Mouse (Mus musculus): ENCODE measurements around the gene Gsx2. TPM values are rescaled to one million over a fixed set of nuclear protein-coding genes. Genes with fewer than 3 reads are reported as not detected.

The Gsx2 gene
- polyA plus RNA-seq, 1 experiment, result not detected

DNA sequence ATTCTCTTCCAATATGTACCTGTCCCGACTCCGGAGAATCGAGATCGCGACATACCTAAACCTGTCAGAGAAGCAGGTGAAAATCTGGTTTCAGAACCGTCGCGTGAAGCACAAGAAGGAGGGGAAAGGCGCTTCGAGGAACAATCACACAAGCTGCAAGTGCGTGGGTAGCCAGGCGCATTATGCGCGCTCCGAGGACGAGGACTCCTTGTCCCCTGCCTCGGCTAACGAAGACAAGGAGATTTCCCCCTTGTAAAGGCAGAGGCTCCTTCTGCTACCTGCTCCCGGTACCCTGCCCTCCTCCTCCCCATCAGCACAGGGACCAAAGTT, 1.6 kb downstream of the Gsx2 start:
- Histone ChIP-seq H3K27me3 (ENCODE audit: control insufficient read depth, insufficient read depth, low read length) (peaks cover 5% of the 10 kb centered on the region; the same call in 1 of the 2 replicates), H3K4me3 (ENCODE audit: control insufficient read depth, low read depth, low read length) (no peak overlapping the region), H3K27ac (ENCODE audit: control insufficient read depth, insufficient read depth, low read depth, low read length) (no peak overlapping the region), H3K4me1 (ENCODE audit: control insufficient read depth, insufficient read depth, low read length) (peaks cover 8% of the 10 kb centered on the region), H3K36me3 (ENCODE audit: control insufficient read depth, insufficient read depth, low read length) (no peaks in the 10 kb centered on the region)
- TF ChIP-seq CTCF (IDR thresholded peaks at IDR 0.05; ENCODE audit: control insufficient read depth, insufficient read depth, insufficient replicate concordance, low read depth, low read length) (no peak), POLR2A (IDR thresholded peaks at IDR 0.05; ENCODE audit: control insufficient read depth, low read depth, low read length) (no peak)

DNA sequence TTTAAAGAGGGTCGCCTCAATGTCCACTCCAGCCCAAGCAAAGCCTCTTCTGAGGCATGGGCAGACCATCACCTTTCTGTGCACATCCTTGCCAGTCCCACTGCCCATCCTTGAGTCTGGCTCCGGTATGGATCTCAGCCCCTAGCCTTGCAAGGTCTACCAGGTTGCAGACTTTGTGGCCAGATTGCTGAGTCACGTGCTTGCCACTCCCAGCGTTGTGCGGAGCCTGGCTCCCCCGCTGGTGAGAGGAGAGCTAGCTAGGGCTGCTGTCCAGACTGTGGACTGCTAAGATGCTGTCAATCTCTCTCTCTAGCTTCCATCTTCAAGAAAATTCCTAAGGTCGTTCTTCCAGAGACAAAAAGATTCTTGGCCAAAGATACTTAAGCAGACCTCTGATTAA, 4.2 kb downstream of the Gsx2 start:
- no peak for TF ChIP-seq POLR2A (IDR thresholded peaks at IDR 0.05; ENCODE audit: control insufficient read depth, low read depth, low read length)
- no peak for TF ChIP-seq CTCF (IDR thresholded peaks at IDR 0.05; ENCODE audit: control insufficient read depth, insufficient read depth, insufficient replicate concordance, low read depth, low read length)
- H3K27ac ChIP-seq (ENCODE audit: control insufficient read depth, insufficient read depth, low read depth, low read length), result no peak overlapping the region
- H3K27me3 ChIP-seq (ENCODE audit: control insufficient read depth, insufficient read depth, low read length), result peaks cover 5% of the 10 kb centered on the region; the same call in 1 of the 2 replicates
- H3K36me3 ChIP-seq (ENCODE audit: control insufficient read depth, insufficient read depth, low read length), result no peaks in the 10 kb centered on the region
- peaks cover 12% of the 10 kb centered on the region for H3K4me1 ChIP-seq (ENCODE audit: control insufficient read depth, insufficient read depth, low read length)
- no peak overlapping the region for H3K4me3 ChIP-seq (ENCODE audit: control insufficient read depth, low read depth, low read length)

- Histone ChIP-seq H3K4me3 (ENCODE audit: control insufficient read depth, low read depth, low read length) (no peak overlapping the region), H3K27ac (ENCODE audit: control insufficient read depth, insufficient read depth, low read depth, low read length) (no peak overlapping the region), H3K36me3 (ENCODE audit: control insufficient read depth, insufficient read depth, low read length) (no peaks in the 10 kb centered on the region), H3K4me1 (ENCODE audit: control insufficient read depth, insufficient read depth, low read length) (peaks cover 9% of the 10 kb centered on the region), H3K27me3 (ENCODE audit: control insufficient read depth, insufficient read depth, low read length) (peaks cover 2% of the 10 kb centered on the region; the same call in 1 of the 2 replicates)
- no peak for TF ChIP-seq CTCF (IDR thresholded peaks at IDR 0.05; ENCODE audit: control insufficient read depth, insufficient read depth, insufficient replicate concordance, low read depth, low read length)
These were observed 7.0 kb downstream of the Gsx2 start for GRCm38 (mm10) chr5:75082439-75082838.

GRCm38 (mm10) chr5:75083061-75083460, 7.7 kb downstream of the Gsx2 start:
- Histone ChIP-seq H3K4me1 (ENCODE audit: control insufficient read depth, insufficient read depth, low read length) (peaks cover 9% of the 10 kb centered on the region), H3K27ac (ENCODE audit: control insufficient read depth, insufficient read depth, low read depth, low read length) (no peak overlapping the region), H3K27me3 (ENCODE audit: control insufficient read depth, insufficient read depth, low read length) (peaks cover 2% of the 10 kb centered on the region; the same call in 1 of the 2 replicates), H3K4me3 (ENCODE audit: control insufficient read depth, low read depth, low read length) (no peak overlapping the region), H3K36me3 (ENCODE audit: control insufficient read depth, insufficient read depth, low read length) (no peaks in the 10 kb centered on the region)
- TF ChIP-seq POLR2A (IDR thresholded peaks at IDR 0.05; ENCODE audit: control insufficient read depth, low read depth, low read length) (no peak), CTCF (IDR thresholded peaks at IDR 0.05; ENCODE audit: control insufficient read depth, insufficient read depth, insufficient replicate concordance, low read depth, low read length) (no peak)

DNA sequence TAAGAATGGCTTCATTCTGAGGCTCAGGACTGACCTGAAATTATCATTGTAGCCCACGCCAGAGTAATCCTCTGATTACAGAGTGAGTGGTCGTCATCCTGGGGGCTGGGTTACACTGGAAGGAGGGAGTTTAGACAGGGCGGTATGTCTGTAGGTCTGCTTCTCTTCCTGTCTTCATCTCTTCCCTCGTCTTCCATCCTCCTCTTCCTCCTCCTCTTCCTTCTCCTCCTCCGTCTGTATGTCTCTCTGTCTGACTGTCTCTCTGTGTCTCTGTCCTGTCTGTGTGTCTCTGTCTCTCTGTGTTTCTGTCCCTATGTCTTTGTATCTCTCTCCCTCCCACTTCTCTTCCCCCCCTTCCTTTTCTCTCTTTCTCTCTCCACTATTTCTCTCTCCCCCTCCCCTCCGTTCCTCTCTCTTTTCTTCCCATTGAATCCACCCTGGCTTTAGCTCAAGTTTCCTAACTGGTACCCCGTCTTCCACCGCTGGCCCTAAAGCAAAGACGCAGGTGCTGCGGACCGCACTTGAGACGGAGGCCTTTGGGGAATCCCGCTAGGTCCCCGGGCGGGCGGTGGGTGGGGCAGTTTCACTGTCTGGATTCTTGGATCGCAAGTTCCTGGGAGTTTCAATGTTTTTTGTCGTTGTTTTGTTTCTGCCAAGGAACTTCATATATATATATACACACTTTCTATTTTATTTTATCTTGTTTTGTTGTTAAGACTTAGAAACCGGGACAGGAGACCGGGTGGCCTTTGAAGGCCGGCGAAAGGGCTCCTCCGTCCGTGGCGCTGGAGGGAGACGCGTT, 8.4 kb downstream of the Gsx2 start:
- no peak overlapping the region for H3K27ac ChIP-seq (ENCODE audit: control insufficient read depth, insufficient read depth, low read depth, low read length)
- H3K4me3 ChIP-seq (ENCODE audit: control insufficient read depth, low read depth, low read length), result no peak overlapping the region

GRCm38 (mm10) chr5:75084393-75084870, 9.0 kb downstream of the Gsx2 start:
- Histone ChIP-seq H3K4me1 (ENCODE audit: control insufficient read depth, insufficient read depth, low read length) (peaks cover 9% of the 10 kb centered on the region), H3K4me3 (ENCODE audit: control insufficient read depth, low read depth, low read length) (no peak overlapping the region), H3K27me3 (ENCODE audit: control insufficient read depth, insufficient read depth, low read length) (peaks cover 2% of the 10 kb centered on the region; the same call in 1 of the 2 replicates)

More for the DNA sequence above, 8.4 kb downstream of the Gsx2 start:
- peaks cover 9% of the 10 kb centered on the region for H3K4me1 ChIP-seq (ENCODE audit: control insufficient read depth, insufficient read depth, low read length)
- no peaks in the 10 kb centered on the region for H3K36me3 ChIP-seq (ENCODE audit: control insufficient read depth, insufficient read depth, low read length)
- peaks cover 2% of the 10 kb centered on the region; the same call in 1 of the 2 replicates for H3K27me3 ChIP-seq (ENCODE audit: control insufficient read depth, insufficient read depth, low read length)
- TF ChIP-seq POLR2A (IDR thresholded peaks at IDR 0.05; ENCODE audit: control insufficient read depth, low read depth, low read length), result no peak
- no peak for TF ChIP-seq CTCF (IDR thresholded peaks at IDR 0.05; ENCODE audit: control insufficient read depth, insufficient read depth, insufficient replicate concordance, low read depth, low read length)

GRCm38 (mm10) chr5:75084871-75085520, 9.6 kb downstream of the Gsx2 start:
- Histone ChIP-seq H3K36me3 (ENCODE audit: control insufficient read depth, insufficient read depth, low read length) (no peaks in the 10 kb centered on the region), H3K4me1 (ENCODE audit: control insufficient read depth, insufficient read depth, low read length) (peaks cover 9% of the 10 kb centered on the region), H3K4me3 (ENCODE audit: control insufficient read depth, low read depth, low read length) (no peak overlapping the region), H3K27ac (ENCODE audit: control insufficient read depth, insufficient read depth, low read depth, low read length) (no peak overlapping the region), H3K27me3 (ENCODE audit: control insufficient read depth, insufficient read depth, low read length) (peaks cover 2% of the 10 kb centered on the region; the same call in 1 of the 2 replicates)
- TF ChIP-seq POLR2A (IDR thresholded peaks at IDR 0.05; ENCODE audit: control insufficient read depth, low read depth, low read length), result no peak
- no peak for TF ChIP-seq CTCF (IDR thresholded peaks at IDR 0.05; ENCODE audit: control insufficient read depth, insufficient read depth, insufficient replicate concordance, low read depth, low read length)

More at GRCm38 (mm10) chr5:75084393-75084870, 9.0 kb downstream of the Gsx2 start:
- no peak for TF ChIP-seq POLR2A (IDR thresholded peaks at IDR 0.05; ENCODE audit: control insufficient read depth, low read depth, low read length)
- no peak for TF ChIP-seq CTCF (IDR thresholded peaks at IDR 0.05; ENCODE audit: control insufficient read depth, insufficient read depth, insufficient replicate concordance, low read depth, low read length)
- Histone ChIP-seq H3K27ac (ENCODE audit: control insufficient read depth, insufficient read depth, low read depth, low read length) (no peak overlapping the region), H3K36me3 (ENCODE audit: control insufficient read depth, insufficient read depth, low read length) (no peaks in the 10 kb centered on the region)
